Mouse (Mus musculus): ENCODE data around the gene Mgat4a.

Gene Mgat4a

GRCm38 (mm10) chr1:37540810-37541658 is at the start of gene Mgat4a:
Gene Mgat4a, minus strand, starts transcription at chr1:37541016.
- peak; percentile 98 for ATAC-seq (ENCODE audit: low TSS enrichment)

- peak; percentile 98 for ATAC-seq (ENCODE audit: low TSS enrichment)
Measured at GRCm38 (mm10) chr1:37585809-37586480, 45.1 kb upstream of the Mgat4a start.

GRCm38 (mm10) chr1:37583795-37584464 is 43.1 kb upstream of the Mgat4a start:
- ATAC-seq (ENCODE audit: low TSS enrichment): no peak

DNA sequence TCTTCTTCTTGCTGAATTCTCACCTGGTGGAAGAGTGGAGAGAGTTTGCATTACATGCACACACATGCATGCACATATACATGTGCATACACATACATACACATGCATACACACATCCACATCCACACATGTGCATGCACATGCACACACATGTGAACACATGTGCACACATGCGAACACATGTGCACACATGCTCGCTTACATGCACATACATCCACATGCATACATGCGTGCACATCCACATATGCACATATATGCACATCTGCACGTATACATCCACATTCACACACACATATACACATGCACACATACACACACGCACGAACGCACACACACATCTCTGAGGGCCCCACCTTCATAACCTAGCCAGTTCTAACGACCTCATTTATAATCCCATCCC is 42.4 kb upstream of the Mgat4a start:
- ATAC-seq (ENCODE audit: low TSS enrichment): no peak

GRCm38 (mm10) chr1:37579686-37580085 is 38.9 kb upstream of the Mgat4a start:
- no peak for ATAC-seq (ENCODE audit: low TSS enrichment)

GRCm38 (mm10) chr1:37572528-37573272 is 31.9 kb upstream of the Mgat4a start:
- ATAC-seq (ENCODE audit: low TSS enrichment): no peak

- ATAC-seq (ENCODE audit: low TSS enrichment): no peak
Measured at GRCm38 (mm10) chr1:37568379-37568778, 27.6 kb upstream of the Mgat4a start.

- no peak for ATAC-seq (ENCODE audit: low TSS enrichment)
Measured at GRCm38 (mm10) chr1:37566754-37567153, 25.9 kb upstream of the Mgat4a start.

DNA sequence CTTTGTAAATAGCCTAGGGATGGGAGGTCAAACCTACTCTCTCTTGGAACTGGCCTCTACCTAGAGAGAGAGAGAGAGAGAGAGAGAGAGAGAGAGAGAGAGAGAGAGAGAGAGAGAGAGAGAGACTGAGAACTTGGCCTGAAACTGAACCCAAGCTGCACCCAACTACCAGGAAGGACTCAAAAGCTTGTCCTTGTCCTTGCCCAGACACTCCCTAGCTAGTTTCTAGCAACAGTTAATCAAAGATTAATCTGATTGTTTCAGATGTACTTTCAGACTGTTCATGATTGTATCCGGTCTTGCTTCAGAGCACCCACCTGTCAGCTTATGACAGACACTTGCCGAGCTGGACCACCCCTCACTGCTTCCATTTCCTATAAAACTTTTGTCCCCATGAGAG is 25.5 kb upstream of the Mgat4a start:
- ATAC-seq (ENCODE audit: low TSS enrichment): no peak

- no peak for ATAC-seq (ENCODE audit: low TSS enrichment)
Measured at GRCm38 (mm10) chr1:37565396-37565795, 24.6 kb upstream of the Mgat4a start.

DNA sequence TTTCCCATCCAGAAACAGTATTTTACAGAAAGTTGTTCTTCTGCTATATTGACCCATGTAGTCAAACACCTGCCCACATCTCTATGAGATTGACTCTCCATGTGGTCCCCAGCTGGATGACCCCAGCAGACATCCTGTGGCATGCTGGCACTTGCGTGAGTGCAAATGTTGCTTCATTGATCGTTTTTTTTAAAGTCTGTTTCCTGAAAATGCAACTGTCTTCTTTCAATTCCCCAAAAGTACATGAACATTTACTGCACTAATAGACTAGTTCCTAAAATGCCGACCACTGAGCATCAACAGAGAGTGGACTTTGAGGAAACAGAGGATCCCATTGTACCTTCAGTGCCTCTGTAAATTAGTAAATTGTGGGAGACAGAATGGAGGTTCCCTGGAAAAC is 21.1 kb upstream of the Mgat4a start:
- no peak for ATAC-seq (ENCODE audit: low TSS enrichment)

- ATAC-seq (ENCODE audit: low TSS enrichment): peak; percentile 38
Measured at GRCm38 (mm10) chr1:37560356-37560755, 19.5 kb upstream of the Mgat4a start.

- ATAC-seq (ENCODE audit: low TSS enrichment): no peak
Measured at GRCm38 (mm10) chr1:37551986-37552385, 11.2 kb upstream of the Mgat4a start.

DNA sequence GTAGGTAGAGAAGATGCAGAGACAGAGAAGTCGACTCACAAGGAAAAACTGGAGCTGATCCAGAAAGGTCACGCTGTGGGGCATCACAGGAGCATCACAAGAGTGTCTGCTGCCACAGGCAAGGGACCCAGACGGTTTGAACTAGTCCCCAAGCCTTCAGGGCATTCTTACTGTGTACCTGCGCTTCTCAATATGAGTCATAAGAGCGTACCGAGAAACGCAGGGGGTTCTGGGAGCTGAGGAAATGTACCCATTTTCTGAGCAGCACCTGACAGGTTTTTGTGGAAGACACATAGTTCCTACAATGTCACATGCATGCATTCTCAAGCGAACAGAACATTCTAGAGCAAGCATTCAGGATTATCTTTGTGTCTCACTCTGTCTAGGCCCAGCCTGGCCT is 8.7 kb upstream of the Mgat4a start:
- no peak for ATAC-seq (ENCODE audit: low TSS enrichment)

DNA sequence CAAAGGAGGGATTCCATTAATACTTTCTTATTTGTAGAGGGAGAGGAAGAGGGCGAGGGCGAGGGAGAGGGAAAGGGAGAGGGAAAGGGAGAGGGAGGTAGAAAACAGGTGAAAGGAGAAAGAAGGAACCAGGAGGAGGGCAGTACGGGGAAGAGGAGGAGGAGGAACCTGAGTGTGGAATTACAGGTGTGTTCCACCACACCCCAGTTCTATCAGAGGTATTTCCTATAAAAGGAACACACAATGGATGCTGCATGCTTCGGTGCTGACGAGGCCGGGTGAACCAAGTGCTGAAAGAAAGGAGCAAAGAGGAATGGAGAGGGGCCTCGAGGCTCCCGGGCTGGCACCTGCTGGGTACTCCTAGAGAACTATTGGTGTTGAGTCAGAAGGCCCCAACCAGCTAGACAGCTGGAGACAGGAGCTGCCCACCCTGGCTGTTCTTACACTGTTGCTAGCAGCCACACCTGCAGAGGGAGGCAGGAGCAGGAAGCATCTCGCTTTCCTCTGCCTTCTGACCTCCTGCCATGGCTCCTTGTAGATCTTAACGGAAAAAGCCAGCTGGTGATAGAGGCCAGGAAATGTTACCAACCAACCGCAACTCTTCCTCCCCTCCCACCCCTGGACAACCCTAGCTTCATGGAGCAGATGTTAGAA is 5.7 kb upstream of the Mgat4a start:
- ATAC-seq (ENCODE audit: low TSS enrichment): no peak

DNA sequence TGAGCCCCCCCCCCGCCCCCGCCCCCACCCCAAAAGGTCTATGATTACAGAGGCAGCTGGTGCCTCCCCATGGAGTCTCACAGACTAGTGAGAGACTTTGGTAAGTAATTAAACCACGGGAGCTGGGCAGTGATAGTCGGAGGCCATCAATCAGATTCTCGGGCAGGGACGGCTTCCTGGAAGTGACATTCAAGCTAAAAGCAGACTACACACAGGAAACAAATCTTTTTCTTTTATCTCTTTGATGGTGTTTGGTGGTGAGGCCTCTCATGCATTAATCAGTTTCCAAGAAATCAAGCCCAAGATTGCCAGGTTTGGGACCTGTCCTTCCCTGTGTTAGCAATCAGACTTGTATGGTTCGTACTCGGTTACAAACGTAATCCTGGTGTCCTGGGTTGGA is 3.4 kb upstream of the Mgat4a start:
- ATAC-seq (ENCODE audit: low TSS enrichment): no peak

- ATAC-seq (ENCODE audit: low TSS enrichment): no peak
Measured at GRCm38 (mm10) chr1:37543057-37543456, 2.2 kb upstream of the Mgat4a start.

DNA sequence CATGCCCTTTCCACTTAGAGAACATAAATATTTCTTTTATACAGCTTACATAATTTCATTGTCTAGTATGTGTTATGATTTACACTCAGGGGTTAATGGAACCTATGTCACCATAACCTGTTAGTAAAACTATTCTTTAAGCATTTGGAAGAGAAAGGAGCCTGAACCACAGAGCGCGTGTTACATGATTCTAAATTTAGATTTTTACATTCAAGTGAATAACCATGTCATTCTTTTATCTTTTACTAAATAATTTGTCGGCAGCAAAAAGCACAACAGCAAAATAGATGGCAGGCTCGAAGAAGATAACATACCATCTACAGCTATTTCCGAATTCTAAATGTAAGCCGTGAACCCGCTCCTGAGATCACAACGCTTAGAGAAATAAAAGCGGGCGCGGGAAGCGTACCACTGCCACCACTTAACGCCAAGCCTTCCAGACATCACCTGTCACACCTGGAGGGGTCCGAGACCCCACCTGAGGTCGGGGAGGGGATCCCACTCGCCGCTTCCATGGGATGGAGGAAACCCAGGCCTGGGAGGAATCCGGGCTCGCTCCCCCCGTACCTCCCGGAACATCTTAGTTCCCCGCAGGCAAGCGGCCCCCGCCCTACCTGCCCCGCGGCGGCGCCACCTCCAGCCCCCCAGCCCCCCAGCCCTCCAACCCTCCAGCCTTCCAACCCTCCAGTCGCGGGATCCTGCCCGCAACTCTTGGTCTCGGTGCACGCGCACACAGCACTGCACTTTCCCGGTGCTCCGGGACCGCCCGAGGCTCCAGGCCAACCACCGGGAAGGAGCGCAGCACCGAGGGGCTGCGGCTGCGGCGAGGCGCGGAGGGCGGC is 627 bp downstream of the Mgat4a start:
- ATAC-seq (ENCODE audit: low TSS enrichment): peak; percentile 22

DNA sequence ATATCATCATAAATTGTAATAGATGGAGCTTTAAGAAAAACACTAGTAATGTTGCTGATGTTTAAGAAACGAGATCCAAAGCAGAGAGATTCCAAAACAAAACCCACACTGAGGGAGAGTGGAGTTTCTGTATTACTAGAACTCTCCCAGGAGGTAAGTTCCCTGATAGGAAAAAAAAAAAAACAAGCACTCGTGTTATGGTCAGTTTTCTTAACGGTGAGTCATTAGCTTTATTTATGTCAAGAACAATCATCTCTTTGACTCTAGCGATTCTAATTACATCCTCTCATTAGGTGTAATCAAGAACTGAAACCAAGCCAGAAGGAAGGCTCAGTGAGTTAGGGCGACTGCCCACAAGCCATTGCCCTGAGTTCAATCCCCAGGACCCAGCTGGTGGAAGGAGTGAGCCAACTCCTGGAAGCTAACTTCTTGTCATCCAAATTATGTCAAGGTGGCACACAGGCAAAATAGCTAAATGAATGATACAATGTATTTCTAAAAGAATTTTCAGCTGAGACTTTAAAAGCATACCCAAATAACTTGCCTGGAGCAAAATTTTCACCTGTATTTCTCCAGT is 6.2 kb downstream of the Mgat4a start:
- no peak for ATAC-seq (ENCODE audit: low TSS enrichment)

DNA sequence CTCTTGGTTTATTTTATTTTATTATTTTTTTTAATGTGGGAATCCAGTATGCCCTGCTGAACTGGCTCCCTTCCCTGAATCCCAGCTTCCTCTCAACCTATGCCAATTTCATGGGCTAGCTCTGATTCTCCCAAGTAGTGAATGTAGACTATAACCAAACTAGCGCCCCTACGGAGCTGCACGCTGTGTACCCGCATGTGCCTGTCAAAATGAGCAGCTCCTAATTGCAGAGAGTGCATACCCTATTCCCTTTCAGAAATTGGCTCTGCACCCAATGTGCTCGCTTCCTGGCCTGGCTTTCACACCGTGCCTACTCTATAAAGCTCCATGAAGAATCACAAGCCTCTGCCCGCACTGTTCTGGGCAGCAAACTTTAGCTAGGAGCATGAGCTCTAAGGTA is 7.6 kb downstream of the Mgat4a start:
- peak; percentile 33; the same call in 1 of the 2 replicates for ATAC-seq (ENCODE audit: low TSS enrichment)

All from frontal cortex, adult (tissue).